Mouse (Mus musculus) neural tube, embryonic 10.5 days (tissue): ENCODE data around the gene Hck.

Experiments used
- DNase-seq: peaks from one replicate; pipeline ENCODE4 v3.0.0-alpha.2; 2017; ENCODE audit warnings: low spot score; ENCODE audit errors: extremely low spot score

Gene Hck

GRCm38 (mm10) chr2:153090551-153091165 is 17.6 kb upstream of the Hck start:
- DNase-seq, result no peak

- DNase-seq, result peak; percentile 19
Observed at GRCm38 (mm10) chr2:153107046-153107766, 1.1 kb upstream of the Hck start.

GRCm38 (mm10) chr2:153107802-153108201 is 466 bp upstream of the Hck start:
- no peak for DNase-seq

GRCm38 (mm10) chr2:153109596-153109995 is 1.3 kb downstream of the Hck start:
- DNase-seq, result no peak

GRCm38 (mm10) chr2:153111298-153111697 is 3.0 kb downstream of the Hck start:
- no peak for DNase-seq

- DNase-seq, result no peak
Observed at GRCm38 (mm10) chr2:153115679-153116081, 7.4 kb downstream of the Hck start.

- no peak for DNase-seq
Observed at GRCm38 (mm10) chr2:153117051-153117486, 8.8 kb downstream of the Hck start.

- no peak for DNase-seq
Observed at GRCm38 (mm10) chr2:153119488-153119887, 11.2 kb downstream of the Hck start.

GRCm38 (mm10) chr2:153120126-153120525 is 11.9 kb downstream of the Hck start:
- no peak for DNase-seq

GRCm38 (mm10) chr2:153121821-153122615 is 13.8 kb downstream of the Hck start:
- DNase-seq, result no peak

GRCm38 (mm10) chr2:153122701-153123100 is 14.4 kb downstream of the Hck start:
- no peak for DNase-seq

GRCm38 (mm10) chr2:153125875-153126274 is 17.6 kb downstream of the Hck start:
- no peak for DNase-seq

- no peak for DNase-seq
Observed at GRCm38 (mm10) chr2:153131019-153131418, 22.8 kb downstream of the Hck start.

- no peak for DNase-seq
Observed at GRCm38 (mm10) chr2:153134237-153134636, 26.0 kb downstream of the Hck start.

- no peak for DNase-seq
Observed at GRCm38 (mm10) chr2:153136211-153136610, 27.9 kb downstream of the Hck start.

- no peak for DNase-seq
Observed at GRCm38 (mm10) chr2:153139158-153139557, 30.9 kb downstream of the Hck start.

- DNase-seq, result no peak
Observed at GRCm38 (mm10) chr2:153139996-153140613, 31.8 kb downstream of the Hck start.

GRCm38 (mm10) chr2:153142620-153143199 is 34.4 kb downstream of the Hck start:
- DNase-seq, result peak; percentile 40

GRCm38 (mm10) chr2:153145346-153145745 is 37.1 kb downstream of the Hck start:
- no peak for DNase-seq

GRCm38 (mm10) chr2:153147236-153147635 is 39.0 kb downstream of the Hck start:
- DNase-seq, result no peak

GRCm38 (mm10) chr2:153147715-153148114 is 39.4 kb downstream of the Hck start:
- DNase-seq, result peak; percentile 61
